Mouse (Mus musculus): ENCODE data around the gene Ntn1. TPM values are rescaled to one million over a fixed set of nuclear protein-coding genes. Genes with fewer than 3 reads are reported as not detected.

Gene Ntn1
- total RNA-seq, 2 experiments from 2014 or later, result 10.3 TPM

GRCm38 (mm10) chr11:68331676-68332265 lies 68.9 kb downstream of the Ntn1 start:
- DNase-seq, result peak; percentile 53 to 73

DNA sequence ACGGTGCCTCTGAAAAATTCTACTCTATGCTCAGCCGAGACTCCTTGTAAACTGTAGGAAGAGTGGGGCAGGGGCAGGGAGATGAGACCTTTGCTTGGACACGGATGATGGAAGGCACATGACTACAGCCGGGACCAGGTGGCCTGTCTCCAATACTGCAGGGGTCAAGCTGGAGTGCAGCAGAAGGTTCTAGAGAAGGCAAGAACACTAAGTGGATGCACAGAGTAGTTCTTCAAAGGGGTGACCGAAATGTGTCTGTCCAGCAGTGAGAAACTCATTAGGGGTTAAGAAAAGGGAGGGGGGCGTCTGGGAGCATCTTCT lies 69.5 kb downstream of the Ntn1 start:
- no peak for DNase-seq

DNA sequence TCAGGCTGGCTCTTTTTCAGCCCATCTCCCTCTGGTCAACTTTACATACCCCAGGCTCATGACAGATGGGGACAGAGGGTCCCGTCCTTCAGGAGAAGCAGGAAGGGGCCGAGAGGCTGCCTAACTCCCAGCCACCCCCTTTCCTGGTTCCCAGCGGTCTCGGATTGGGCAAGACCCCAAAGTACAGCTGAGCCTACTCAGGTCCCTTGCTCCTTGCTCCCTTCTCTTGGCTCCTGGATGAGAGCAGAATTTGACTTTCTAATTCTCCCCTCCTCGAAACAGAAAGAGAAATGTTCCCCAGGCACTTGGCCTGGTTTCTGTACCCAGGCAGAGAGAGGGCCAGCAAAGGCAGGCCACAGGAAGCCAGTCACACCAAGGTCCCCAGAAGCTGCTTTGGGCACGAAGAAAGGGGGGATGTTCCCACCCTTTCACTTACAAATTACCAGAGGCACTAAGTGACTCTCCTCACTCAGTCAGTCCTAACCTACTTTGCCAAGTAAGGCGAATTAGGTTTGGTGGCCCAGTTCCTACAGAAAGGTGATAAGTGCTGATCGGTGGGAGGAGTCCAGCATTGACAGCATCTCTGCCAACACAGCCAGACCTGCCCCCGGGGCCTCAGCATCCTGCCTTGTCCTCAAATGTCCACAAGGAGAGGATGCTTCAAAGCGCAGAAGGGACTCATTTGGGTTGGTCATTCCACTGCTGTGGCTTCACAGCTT lies 70.1 kb downstream of the Ntn1 start:
- no peak for DNase-seq

GRCm38 (mm10) chr11:68324863-68325262 lies 75.8 kb downstream of the Ntn1 start:
- no peak for DNase-seq

- DNase-seq, result peak; percentile 17 to 72
These were observed 79.2 kb downstream of the Ntn1 start for GRCm38 (mm10) chr11:68321417-68321816.

GRCm38 (mm10) chr11:68315551-68316130 lies 85.0 kb downstream of the Ntn1 start:
- DNase-seq, result no peak

- DNase-seq, result peak; percentile 21 to 48
These were observed 86.8 kb downstream of the Ntn1 start for GRCm38 (mm10) chr11:68313861-68314260.

GRCm38 (mm10) chr11:68313065-68313464 lies 87.6 kb downstream of the Ntn1 start:
- DNase-seq, result no peak

- DNase-seq, result no peak
These were observed 91.6 kb downstream of the Ntn1 start for GRCm38 (mm10) chr11:68308911-68309580.

- DNase-seq, result no peak
These were observed 94.6 kb downstream of the Ntn1 start for GRCm38 (mm10) chr11:68305997-68306396.

DNA sequence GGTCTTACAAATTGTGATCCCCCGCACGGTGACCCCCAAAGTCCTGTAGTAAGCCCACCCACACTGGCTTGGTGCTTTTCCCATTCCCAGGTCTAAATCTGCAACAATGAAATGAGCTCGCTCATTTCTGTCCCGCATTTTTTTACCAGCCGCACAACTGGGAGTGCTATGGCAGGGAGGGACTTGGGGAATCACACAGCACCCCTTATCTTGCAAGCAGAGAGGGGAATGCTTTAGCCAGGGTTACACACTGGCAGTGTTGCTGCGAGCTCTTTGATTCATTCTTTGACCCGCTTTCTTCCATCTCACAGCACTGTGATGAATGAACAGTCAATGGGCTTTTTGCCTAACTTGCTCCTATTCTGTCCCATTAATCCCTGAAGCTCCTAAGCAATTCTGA lies 98.3 kb downstream of the Ntn1 start:
- no peak for DNase-seq

DNA sequence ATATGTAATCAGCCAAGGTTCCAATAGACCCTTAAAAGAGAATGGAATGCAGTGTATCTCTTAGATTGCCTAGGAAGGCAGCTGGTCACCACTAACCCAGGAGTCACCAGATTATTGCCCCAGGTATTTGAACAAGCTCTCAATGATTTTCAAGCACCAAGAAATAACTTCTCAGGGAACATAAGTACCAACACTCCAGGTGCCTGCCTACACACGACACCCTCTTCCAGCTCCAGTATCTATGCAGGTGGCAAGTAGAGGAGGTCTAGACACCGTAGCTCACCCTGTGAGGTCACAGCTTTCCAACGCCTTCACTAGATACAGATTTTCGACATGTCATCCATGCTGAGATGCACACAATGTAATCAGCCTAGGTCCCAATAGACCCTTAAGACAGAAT lies 99.0 kb downstream of the Ntn1 start:
- DNase-seq, result no peak

- DNase-seq, result no peak
These were observed 105.1 kb downstream of the Ntn1 start for GRCm38 (mm10) chr11:68295474-68295873.

DNA sequence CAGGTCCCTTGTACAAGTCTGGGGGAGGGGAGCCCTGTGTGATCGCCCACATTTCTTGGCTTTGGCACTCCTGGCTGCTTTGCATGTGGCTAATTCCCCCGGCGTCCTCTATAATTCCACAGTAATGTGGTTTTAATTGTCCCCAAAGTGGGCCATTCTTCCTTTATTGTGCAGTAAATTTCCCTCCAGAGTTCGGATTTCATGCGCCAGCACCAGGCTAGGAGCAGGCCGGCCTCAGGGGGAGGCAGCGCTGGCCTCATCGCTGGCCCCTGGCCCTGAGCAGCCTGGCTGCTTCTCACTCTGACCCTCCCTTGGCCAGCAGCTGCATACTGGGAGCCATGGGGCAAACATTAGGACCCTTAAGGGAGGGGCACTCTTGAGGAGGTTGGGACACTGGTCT lies 110.0 kb downstream of the Ntn1 start:
- no peak for DNase-seq

- peak in 1 of 2 experiments; percentile 26 for DNase-seq
These were observed 113.3 kb downstream of the Ntn1 start for GRCm38 (mm10) chr11:68287331-68287730.

- DNase-seq, result peak in 1 of 2 experiments; percentile 30
These were observed 114.3 kb downstream of the Ntn1 start for GRCm38 (mm10) chr11:68286142-68286808.

DNA sequence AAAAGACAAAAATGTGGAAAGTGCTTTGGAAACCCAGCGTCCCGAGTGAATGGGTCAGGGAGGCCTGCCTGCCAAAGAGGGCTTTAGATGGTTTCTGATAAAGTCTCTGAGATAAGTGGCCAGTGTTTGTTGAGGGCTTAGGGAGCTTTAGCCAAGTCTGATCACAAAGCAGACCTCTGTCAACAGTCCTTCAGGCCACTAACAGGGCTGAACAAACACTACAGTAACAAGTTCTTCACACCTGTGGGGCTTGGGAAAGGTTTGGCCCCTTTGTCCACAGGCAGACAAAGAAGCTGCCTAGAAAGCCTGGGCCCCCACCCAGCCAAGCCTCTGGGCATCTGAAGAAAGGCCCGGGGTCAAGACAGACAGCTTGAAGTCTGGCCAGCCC lies 114.9 kb downstream of the Ntn1 start:
- no peak for DNase-seq

DNA sequence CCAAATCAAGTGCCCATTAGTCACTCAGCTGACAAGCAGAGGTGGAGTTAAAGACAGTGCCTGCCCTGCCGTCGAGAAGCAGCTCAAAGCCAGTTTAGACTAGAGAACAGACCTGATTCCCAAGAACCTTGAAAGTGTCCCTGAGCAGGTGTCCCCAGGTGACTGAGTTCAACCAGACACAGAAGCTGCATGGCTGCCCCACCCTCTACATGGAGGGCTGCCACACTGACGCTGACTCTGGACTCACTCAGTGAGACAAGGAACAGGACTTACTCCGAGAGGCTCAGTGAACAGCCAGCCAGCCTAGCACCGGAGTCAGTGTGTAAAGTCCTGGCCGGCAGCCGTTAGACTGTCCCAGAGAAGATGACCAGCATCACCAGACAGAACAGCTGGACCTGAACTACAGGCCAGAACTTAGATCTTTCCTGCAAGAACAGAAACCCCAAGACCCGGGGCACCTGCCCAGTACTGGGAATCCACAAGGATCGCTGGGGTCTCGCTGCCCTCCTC lies 120.6 kb downstream of the Ntn1 start:
- DNase-seq, result no peak

DNA sequence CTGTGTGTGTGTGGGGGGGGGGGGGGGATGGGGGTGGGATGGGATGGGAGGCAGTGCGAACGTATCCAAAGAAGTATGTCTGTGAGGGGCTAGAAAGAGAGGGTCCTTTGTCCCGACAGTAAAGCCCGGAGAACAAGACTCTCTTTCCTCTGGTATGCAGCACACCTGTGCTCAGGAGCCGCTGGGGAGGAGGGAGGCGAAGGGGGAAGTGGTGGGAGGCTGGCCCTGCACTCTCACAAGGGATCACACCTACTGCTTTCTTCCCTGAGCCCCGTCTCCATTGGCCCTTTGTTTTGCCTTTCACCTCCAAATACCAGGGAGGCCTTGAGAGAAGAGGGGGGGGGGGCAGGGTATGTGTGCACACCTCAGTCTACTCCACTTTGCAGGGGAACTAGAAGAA lies 123.7 kb downstream of the Ntn1 start:
- DNase-seq, result no peak

DNA sequence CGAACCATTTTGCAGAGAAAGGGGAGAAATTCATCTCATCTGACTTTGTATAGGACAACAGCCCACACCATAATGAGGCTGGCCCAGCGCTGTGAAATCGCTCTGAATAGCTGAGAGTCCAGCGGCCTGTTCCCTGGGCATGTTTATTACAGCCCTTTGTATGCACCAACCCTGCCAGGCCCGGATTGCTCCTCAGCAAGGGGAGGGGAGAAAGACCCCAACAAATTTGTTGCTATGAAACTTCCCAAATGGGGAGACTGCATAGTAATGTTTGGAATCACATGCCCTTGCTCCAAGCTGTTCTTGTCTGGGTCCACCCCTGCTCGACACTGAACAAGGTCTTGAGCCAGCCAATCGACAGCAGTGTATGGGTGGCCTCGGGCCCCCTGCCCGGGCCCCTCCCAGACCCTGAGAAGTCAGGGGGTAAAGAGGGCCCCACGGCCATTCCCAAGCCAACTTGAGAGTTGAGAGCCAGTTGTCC lies 126.3 kb downstream of the Ntn1 start:
- no peak for DNase-seq

DNA sequence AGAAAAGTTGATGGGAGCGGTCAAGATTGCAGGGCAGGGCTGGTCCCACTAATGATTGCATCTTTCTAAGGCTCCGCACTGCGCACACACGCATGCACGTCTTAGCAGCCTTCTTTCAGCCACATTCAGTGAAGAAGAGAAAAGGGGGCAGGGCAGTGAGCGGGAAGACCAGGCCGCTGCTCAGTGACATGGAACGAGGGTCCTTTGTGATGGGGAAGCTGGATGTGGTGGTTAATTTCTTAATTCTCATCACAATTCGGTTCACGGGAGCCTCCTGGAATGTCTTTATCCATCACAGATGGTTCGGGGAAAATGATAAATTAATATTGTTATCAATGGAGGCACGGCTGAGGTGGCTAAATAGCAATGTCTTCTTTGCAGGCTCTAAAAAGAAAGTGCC lies 126.8 kb downstream of the Ntn1 start:
- DNase-seq, result no peak

DNA sequence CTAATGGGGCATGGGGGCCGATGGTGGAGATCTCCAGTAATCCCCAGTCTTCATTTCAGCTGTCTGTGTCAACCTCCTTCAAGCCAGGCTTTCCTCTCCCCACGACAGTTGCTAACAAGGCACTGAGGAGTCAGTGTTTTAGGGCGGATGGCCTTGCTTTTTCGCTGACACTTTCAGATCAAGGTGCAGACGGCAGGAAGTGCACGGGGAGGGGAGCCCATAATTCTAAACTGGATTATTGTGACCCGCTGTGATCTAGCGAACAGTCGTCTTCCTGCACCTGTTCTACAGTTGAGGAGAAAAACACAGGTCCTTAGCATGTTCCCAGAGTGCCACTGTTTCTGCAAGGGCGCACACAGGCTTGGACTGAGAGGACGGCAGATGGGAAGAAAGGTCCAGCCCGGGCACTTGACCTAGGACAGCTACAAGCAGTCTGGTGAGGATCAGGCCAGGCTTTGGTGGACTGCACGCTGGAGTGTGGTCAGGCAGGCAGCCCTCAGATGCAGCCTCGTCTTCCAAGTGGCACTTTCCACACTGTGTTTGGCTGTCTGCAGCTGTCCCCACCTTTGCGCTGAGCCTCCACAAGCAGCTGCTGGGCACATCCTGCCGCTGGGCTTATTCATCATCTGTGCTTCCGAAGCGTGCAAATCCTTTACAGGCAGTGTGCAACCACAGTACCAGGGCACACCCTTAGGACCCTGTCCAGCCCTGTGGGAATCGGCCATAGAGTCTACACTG lies 129.7 kb downstream of the Ntn1 start:
- no peak for DNase-seq

All from adrenal gland, postnatal 36 days (tissue).